Mouse (Mus musculus) embryonic facial prominence, embryonic 14.5 days (tissue): ENCODE measurements at regions not wholly inside any gene's neighbourhood (a gene's known extent, or its start where the extent isn't known, plus 50 kb on each side); places are given as distances from the start of the nearest gene placed in this dataset.
A peak's percentile ranks its signal among the peaks of the same experiment; 100 is the strongest.
"Not testable (repeated sequence)": the region's sequence is repeated elsewhere in the genome, so short reads cannot be mapped to it uniquely, and the experiment has no call there.

Experiments used
- ATAC-seq: fragments of 200-750 bp; cut with Nextera tagmentation; 2 replicates; pipeline ENCODE4 v1.8.0; 2017; ENCODE audit warnings: low read depth, moderate number of reproducible peaks, moderate TSS enrichment
- DNase-seq: peaks from one replicate; pipeline ENCODE4 v3.0.0-alpha.2; 2015; ENCODE audit warnings: low spot score
- H3K27ac ChIP-seq: fragments of 300-500 bp; sonication (generic); replicated peaks from 2 replicates; pipeline ENCODE4 v1.5.1; 2014; ENCODE audit warnings: low read depth, mild to moderate bottlenecking, low read length, moderate library complexity
- H3K27me3 ChIP-seq: fragments of 300-500 bp; sonication (generic); replicated peaks from 2 replicates; pipeline ENCODE4 v1.6.1; 2014; ENCODE audit warnings: low read length; ENCODE audit not compliant: control insufficient read depth, insufficient read depth
- H3K36me3 ChIP-seq: fragments of 300-500 bp; sonication (generic); 2 replicates; pipeline ENCODE4 v1.6.1; 2014; ENCODE audit warnings: low read length, mixed read lengths; ENCODE audit not compliant: control insufficient read depth, insufficient read depth
- H3K4me1 ChIP-seq: fragments of 300-500 bp; sonication (generic); 2 replicates; pipeline ENCODE4 v1.6.1; 2014; ENCODE audit warnings: antibody characterized with exemption, low read length; ENCODE audit not compliant: control insufficient read depth, insufficient read depth
- H3K4me2 ChIP-seq: fragments of 300-500 bp; sonication (generic); 2 replicates; pipeline ENCODE4 v1.6.1; 2014; ENCODE audit warnings: low read depth, mild to moderate bottlenecking, low read length, moderate library complexity, mixed read lengths
- H3K4me3 ChIP-seq: fragments of 300-500 bp; sonication (generic); 2 replicates; pipeline ENCODE4 v1.5.1; 2014; ENCODE audit warnings: low read depth, mild to moderate bottlenecking, low read length
- H3K9ac ChIP-seq: fragments of 300-500 bp; sonication (generic); 2 replicates; pipeline ENCODE4 v1.6.1; 2014; ENCODE audit warnings: low read depth, mild to moderate bottlenecking, low read length, moderate library complexity, mixed read lengths
- H3K9me3 ChIP-seq: fragments of 300-500 bp; sonication (generic); 2 replicates; pipeline ENCODE4 v1.6.1; 2016; ENCODE audit warnings: low read length; ENCODE audit not compliant: control insufficient read depth
- WGBS: fragments of 180-500 bp; shearing (Covaris S2); extraction: QIAGEN DNeasy Blood & Tissue Kit; methylation state at CpG from one replicate; pipeline ENCODE4 v1.1.7; 2014; 5-methylcytosine and 5-hydroxymethylcytosine counted together

GRCm38 (mm10) chr5:148789823-148790222 lies 139.3 kb downstream of the Katnal1 start:
- no peaks in the 10 kb centered on the region for H3K9me3 ChIP-seq
- H3K4me1 ChIP-seq = peaks cover 5% of the 10 kb centered on the region; the same call in 1 of the 2 replicates
- DNase-seq = no peak
- H3K36me3 ChIP-seq = no peaks in the 10 kb centered on the region
- H3K27me3 ChIP-seq = no peaks in the 10 kb centered on the region
- H3K27ac ChIP-seq = no peak overlapping the region
- ATAC-seq = no peak
- H3K4me3 ChIP-seq = no peak overlapping the region
- WGBS = 72% methylated on average over 5 of the region's 5 CpGs
- no peak overlapping the region for H3K9ac ChIP-seq
- no peak overlapping the region for H3K4me2 ChIP-seq

GRCm38 (mm10) chr5:148789147-148789566 lies 140.0 kb downstream of the Katnal1 start:
- ATAC-seq = peak; percentile 70
- Histone ChIP-seq H3K9ac (no peak overlapping the region), H3K4me3 (no peak overlapping the region), H3K36me3 (no peaks in the 10 kb centered on the region), H3K4me1 (peaks cover 5% of the 10 kb centered on the region; the same call in 1 of the 2 replicates), H3K9me3 (no peaks in the 10 kb centered on the region), H3K27me3 (no peaks in the 10 kb centered on the region), H3K4me2 (no peak overlapping the region), H3K27ac (no peak overlapping the region)
- 19% methylated on average over 6 of the region's 6 CpGs for WGBS
- peak; percentile 66 for DNase-seq

GRCm38 (mm10) chr5:148788690-148789089 lies 140.4 kb downstream of the Katnal1 start:
- DNase-seq (no peak), ATAC-seq (no peak)
- Histone ChIP-seq H3K36me3 (no peaks in the 10 kb centered on the region), H3K9me3 (no peaks in the 10 kb centered on the region), H3K4me2 (no peak overlapping the region), H3K27me3 (no peaks in the 10 kb centered on the region), H3K27ac (no peak overlapping the region), H3K4me3 (no peak overlapping the region), H3K4me1 (peaks cover 5% of the 10 kb centered on the region; the same call in 1 of the 2 replicates), H3K9ac (no peak overlapping the region)
- WGBS = 86% methylated on average over 8 of the region's 8 CpGs

- Histone ChIP-seq H3K4me2 (no peak overlapping the region), H3K4me3 (no peak overlapping the region), H3K27ac (no peak overlapping the region), H3K27me3 (no peaks in the 10 kb centered on the region), H3K9me3 (no peaks in the 10 kb centered on the region), H3K36me3 (no peaks in the 10 kb centered on the region), H3K4me1 (peaks cover 5% of the 10 kb centered on the region; the same call in 1 of the 2 replicates), H3K9ac (no peak overlapping the region)
- ATAC-seq = peak; percentile 63; the same call in 1 of the 2 replicates
- WGBS = 20% methylated on average over 8 of the region's 8 CpGs
- peak; percentile 80 for DNase-seq
These were observed 141.8 kb downstream of the Katnal1 start for GRCm38 (mm10) chr5:148787270-148787669.

GRCm38 (mm10) chr5:148781076-148781475 lies 148.0 kb downstream of the Katnal1 start:
- H3K27ac ChIP-seq, H3K9ac ChIP-seq, H3K9me3 ChIP-seq, DNase-seq, H3K4me3 ChIP-seq, ATAC-seq, H3K27me3 ChIP-seq, H3K36me3 ChIP-seq, H3K4me2 ChIP-seq, H3K4me1 ChIP-seq: not testable (repeated sequence)
- WGBS = 71% methylated on average over 6 of the region's 6 CpGs

- no peak overlapping the region for H3K4me2 ChIP-seq
- WGBS = 85% methylated on average over 20 of the region's 20 CpGs
- no peak overlapping the region for H3K27ac ChIP-seq
- no peak overlapping the region for H3K9ac ChIP-seq
- H3K36me3 ChIP-seq = no peaks in the 10 kb centered on the region
- H3K27me3 ChIP-seq = no peaks in the 10 kb centered on the region
- H3K4me3 ChIP-seq = no peak overlapping the region
- DNase-seq = no peak
- H3K4me1 ChIP-seq = no peaks in the 10 kb centered on the region
- ATAC-seq = no peak
- no peaks in the 10 kb centered on the region for H3K9me3 ChIP-seq
These were observed 152.1 kb downstream of the Katnal1 start for GRCm38 (mm10) chr5:148776796-148777659.

GRCm38 (mm10) chr5:148775232-148775631 lies 153.9 kb downstream of the Katnal1 start:
- WGBS = 74% methylated on average over 3 of the region's 3 CpGs
- no peak for DNase-seq
- no peaks in the 10 kb centered on the region for H3K9me3 ChIP-seq

GRCm38 (mm10) chr5:148774446-148774845 lies 154.7 kb downstream of the Katnal1 start:
- Histone ChIP-seq H3K36me3 (no peaks in the 10 kb centered on the region), H3K4me3 (no peak overlapping the region), H3K27me3 (no peaks in the 10 kb centered on the region), H3K4me2 (no peak overlapping the region), H3K27ac (no peak overlapping the region), H3K9me3 (no peaks in the 10 kb centered on the region), H3K9ac (no peak overlapping the region), H3K4me1 (no peaks in the 10 kb centered on the region)
- DNase-seq (no peak), ATAC-seq (no peak)
- WGBS = 69% methylated on average over 3 of the region's 3 CpGs

More at GRCm38 (mm10) chr5:148775232-148775631, 153.9 kb downstream of the Katnal1 start:
- no peak overlapping the region for H3K4me2 ChIP-seq
- no peaks in the 10 kb centered on the region for H3K4me1 ChIP-seq
- H3K36me3 ChIP-seq = no peaks in the 10 kb centered on the region
- no peak overlapping the region for H3K27ac ChIP-seq
- no peaks in the 10 kb centered on the region for H3K27me3 ChIP-seq
- H3K9ac ChIP-seq = no peak overlapping the region
- H3K4me3 ChIP-seq = no peak overlapping the region
- ATAC-seq = no peak

- no peak overlapping the region for H3K27ac ChIP-seq
- H3K4me1 ChIP-seq = no peaks in the 10 kb centered on the region
- no peaks in the 10 kb centered on the region for H3K27me3 ChIP-seq
- H3K4me2 ChIP-seq = no peak overlapping the region
- no peak overlapping the region for H3K4me3 ChIP-seq
- no peaks in the 10 kb centered on the region; the same call in 1 of the 2 replicates for H3K9me3 ChIP-seq
- no peak overlapping the region for H3K9ac ChIP-seq
- DNase-seq (no peak), ATAC-seq (no peak)
- whole genome bisulfite sequencing = 62% methylated on average over 4 of the region's 4 CpGs
- H3K36me3 ChIP-seq = no peaks in the 10 kb centered on the region
These were observed 159.7 kb downstream of the Katnal1 start for GRCm38 (mm10) chr5:148769452-148769851.
